Mouse (Mus musculus) neural tube, embryonic 13.5 days (tissue): ENCODE measurements around the gene Gcnt2. TPM values are rescaled to one million over a fixed set of nuclear protein-coding genes. Genes with fewer than 3 reads are reported as not detected.
"Not testable (repeated sequence)": the region's sequence is repeated elsewhere in the genome, so short reads cannot be mapped to it uniquely, and the experiment has no call there.

Experiments used
- ATAC-seq: fragments of 200-750 bp; cut with Nextera tagmentation; 2 replicates; pipeline ENCODE4 v1.8.0; 2017; ENCODE audit warnings: low read depth, mild to moderate bottlenecking, moderate TSS enrichment, moderate library complexity
- H3K27ac ChIP-seq: fragments of 300-500 bp; sonication (generic); replicated peaks from 2 replicates; pipeline ENCODE4 v1.5.1; 2015; ENCODE audit warnings: moderate library complexity, mild to moderate bottlenecking, inconsistent platforms
- H3K27me3 ChIP-seq: fragments of 300-500 bp; sonication (generic); 2 replicates; pipeline ENCODE4 v1.6.1; 2015; ENCODE audit warnings: mild to moderate bottlenecking, inconsistent platforms
- H3K36me3 ChIP-seq: fragments of 300-500 bp; sonication (generic); 2 replicates; pipeline ENCODE4 v1.6.1; 2015; ENCODE audit warnings: mild to moderate bottlenecking, inconsistent platforms
- H3K4me1 ChIP-seq: fragments of 300-500 bp; sonication (generic); replicated peaks from 2 replicates; pipeline ENCODE4 v1.6.1; 2015; ENCODE audit warnings: inconsistent platforms
- H3K4me2 ChIP-seq: fragments of 300-500 bp; sonication (generic); 2 replicates; pipeline ENCODE4 v1.6.1; 2015; ENCODE audit warnings: inconsistent platforms, mild to moderate bottlenecking, moderate library complexity
- H3K4me3 ChIP-seq: fragments of 300-500 bp; sonication (generic); 2 replicates; pipeline ENCODE4 v1.5.1; 2015; ENCODE audit warnings: mild to moderate bottlenecking, inconsistent platforms
- H3K9ac ChIP-seq: fragments of 300-500 bp; sonication (generic); 2 replicates; pipeline ENCODE4 v1.6.1; 2015; ENCODE audit warnings: moderate library complexity, mild to moderate bottlenecking, inconsistent platforms
- H3K9me3 ChIP-seq: fragments of 300-500 bp; sonication (generic); 2 replicates; pipeline ENCODE4 v1.6.1; 2016; ENCODE audit warnings: inconsistent platforms
- WGBS: fragments of 180-500 bp; shearing (Covaris S2); methylation state at CpG from one replicate; pipeline ENCODE4 v1.1.7; 2015; 5-methylcytosine and 5-hydroxymethylcytosine counted together
- polyA plus RNA-seq: library from polyadenylated mRNA; unstranded; fragments of >200 nt; fragmentation: Nextera tagmentation; extraction: Ambion mirVana; gene quantifications from 2 replicates; pipeline ENCODE4 v1.2.1, GENCODE M21; 2015

The Gcnt2 gene
- polyA plus RNA-seq, 1 experiment from 2014 or later: 3.9 TPM

DNA sequence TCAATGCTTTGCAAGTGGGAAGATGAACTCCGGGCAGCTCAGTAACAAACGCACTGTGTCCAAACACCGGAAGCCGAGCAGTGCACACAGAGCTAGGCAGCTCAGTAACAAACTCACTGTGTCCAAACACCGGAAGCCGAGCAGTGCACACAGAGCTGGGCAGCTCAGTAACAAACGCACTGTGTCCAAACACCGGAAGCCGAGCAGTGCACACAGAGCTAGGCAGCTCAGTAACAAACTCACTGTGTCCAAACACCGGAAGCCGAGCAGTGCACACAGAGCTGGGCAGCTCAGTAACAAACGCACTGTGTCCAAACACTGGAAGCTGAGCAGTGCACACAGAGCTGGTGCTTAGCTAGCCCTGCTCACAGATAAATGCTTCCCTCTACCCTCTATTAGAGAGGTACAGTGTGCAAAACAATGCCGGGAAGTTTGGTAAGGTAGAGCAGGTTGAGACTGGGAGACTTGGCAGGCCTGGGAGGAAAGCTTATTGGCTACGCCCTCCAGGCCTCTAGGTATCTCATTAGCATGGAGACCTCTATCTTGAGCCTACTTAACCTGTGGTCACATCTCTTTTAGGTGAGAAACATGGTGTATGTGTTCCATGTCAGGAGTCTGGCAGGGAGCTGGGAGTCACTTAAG is 38.6 kb downstream of the Gcnt2 start:
- not testable (repeated sequence) for H3K4me3 ChIP-seq, ATAC-seq
- 80% methylated on average over 14 of the region's 14 CpGs for WGBS

DNA sequence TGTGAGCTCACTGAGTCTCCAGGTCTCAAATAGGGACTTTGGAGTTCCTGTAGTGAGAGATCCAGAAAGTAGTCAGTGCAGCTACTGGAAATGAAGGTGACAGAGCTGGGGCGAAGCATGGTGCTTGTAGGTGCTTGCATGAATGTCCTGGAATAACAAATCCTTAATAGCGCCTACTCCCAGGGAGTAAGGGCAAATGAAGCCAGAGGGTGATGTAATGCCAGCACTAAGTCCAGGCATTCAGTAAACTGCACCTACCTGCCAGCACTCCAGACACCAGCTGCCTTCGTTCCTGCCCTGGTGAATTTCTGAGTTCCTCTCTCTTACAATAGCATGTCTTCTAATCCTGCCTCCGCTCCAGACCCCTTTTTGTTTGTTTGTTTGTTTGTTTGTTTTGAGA is 39.1 kb downstream of the Gcnt2 start:
- H3K36me3 ChIP-seq: no peaks in the 10 kb centered on the region
- H3K27ac ChIP-seq: no peak overlapping the region
- ATAC-seq: no peak
- WGBS: 90% methylated on average over 4 of the region's 4 CpGs
- no peak overlapping the region for H3K4me3 ChIP-seq
- H3K9ac ChIP-seq: no peak overlapping the region
- H3K4me2 ChIP-seq: no peak overlapping the region
- H3K4me1 ChIP-seq: no peaks in the 10 kb centered on the region
- H3K27me3 ChIP-seq: no peaks in the 10 kb centered on the region
- no peaks in the 10 kb centered on the region for H3K9me3 ChIP-seq

More for the DNA sequence above, 38.6 kb downstream of the Gcnt2 start:
- not testable (repeated sequence) for H3K27me3 ChIP-seq, H3K36me3 ChIP-seq, H3K9me3 ChIP-seq, H3K4me2 ChIP-seq, H3K4me1 ChIP-seq, H3K27ac ChIP-seq, H3K9ac ChIP-seq

DNA sequence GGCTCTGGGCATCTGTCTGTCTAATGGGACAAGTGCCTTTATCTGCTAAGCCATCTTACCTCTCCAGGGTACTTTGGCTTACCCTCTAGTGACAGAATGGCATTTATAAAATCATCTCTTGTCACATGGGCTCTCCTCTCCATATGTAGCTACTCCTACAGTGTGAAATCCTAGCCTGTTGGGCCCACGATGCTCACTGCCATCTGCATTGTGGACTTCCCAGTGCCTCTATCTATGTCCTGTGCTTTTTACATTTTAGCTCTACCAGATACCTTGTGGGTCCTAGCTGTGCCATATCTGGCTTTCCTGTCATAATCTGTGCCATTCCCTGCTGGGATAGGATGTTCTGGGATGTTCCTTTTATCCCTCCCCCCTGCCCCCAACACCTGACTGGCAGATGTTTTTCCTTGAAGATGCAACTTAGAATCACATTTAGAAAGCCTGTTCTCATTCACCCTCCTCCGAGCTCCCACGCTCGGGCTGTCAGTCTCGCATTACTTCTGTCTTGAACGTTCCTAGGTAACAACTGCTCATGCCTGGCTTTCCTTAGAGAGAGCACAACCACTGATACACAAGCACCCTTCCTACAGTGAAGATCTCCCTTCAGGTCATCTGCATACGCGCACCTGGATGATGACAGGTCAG is 39.9 kb downstream of the Gcnt2 start:
- no peak overlapping the region for H3K4me2 ChIP-seq
- H3K9ac ChIP-seq: no peak overlapping the region
- H3K4me1 ChIP-seq: no peaks in the 10 kb centered on the region
- no peaks in the 10 kb centered on the region for H3K27me3 ChIP-seq
- 83% methylated on average over 8 of the region's 8 CpGs for WGBS
- H3K9me3 ChIP-seq: no peaks in the 10 kb centered on the region
- no peak for ATAC-seq
- H3K4me3 ChIP-seq: no peak overlapping the region
- H3K27ac ChIP-seq: no peak overlapping the region
- H3K36me3 ChIP-seq: no peaks in the 10 kb centered on the region

DNA sequence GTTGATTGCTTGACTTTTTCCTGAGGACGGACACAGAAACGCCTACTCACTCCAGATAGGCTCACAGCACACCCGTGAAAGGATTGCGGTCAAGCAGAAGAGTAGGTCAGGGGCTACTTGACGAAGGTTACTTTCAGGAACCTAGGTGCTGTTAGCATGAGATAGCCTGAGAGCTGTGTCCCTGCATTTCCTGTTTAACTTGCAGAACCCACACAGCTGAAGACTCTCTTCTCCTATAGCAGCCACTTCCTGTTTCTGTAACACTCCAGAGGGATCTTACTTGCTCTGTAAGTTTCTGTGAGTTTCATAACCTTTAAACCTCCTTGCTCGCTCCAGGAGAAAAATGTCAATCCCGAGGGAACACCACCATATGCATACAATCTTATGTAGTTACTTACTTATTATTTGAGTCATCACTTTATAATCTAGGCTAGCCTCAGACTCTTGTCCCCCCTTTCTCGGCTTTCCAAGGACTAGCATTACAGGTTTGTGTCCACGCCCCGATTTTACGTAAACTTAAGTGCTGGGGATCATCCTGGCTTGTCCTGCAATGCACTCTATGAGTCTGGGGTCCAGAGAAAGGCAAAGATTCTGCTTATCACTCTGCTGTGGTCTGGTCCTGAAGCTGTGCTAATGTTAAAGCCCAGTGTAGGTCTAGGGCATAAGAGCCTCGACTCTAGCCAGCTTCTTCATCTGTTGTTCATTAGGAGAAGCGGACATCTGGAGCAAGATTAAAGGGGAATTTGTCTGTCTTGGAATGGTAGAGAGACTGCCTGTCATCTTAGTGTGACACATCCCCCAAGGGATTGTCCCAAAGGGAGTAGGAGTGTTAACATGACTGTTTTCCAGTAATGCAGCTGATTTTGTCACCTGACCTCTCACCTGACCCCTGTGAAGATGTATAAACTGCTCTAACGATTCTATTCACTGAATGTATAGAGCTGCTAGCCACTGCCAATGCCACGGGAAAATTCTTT is 40.7 kb downstream of the Gcnt2 start:
- ATAC-seq: no peak
- no peak overlapping the region for H3K27ac ChIP-seq
- no peaks in the 10 kb centered on the region for H3K4me1 ChIP-seq
- WGBS: 82% methylated on average over 15 of the region's 15 CpGs
- H3K27me3 ChIP-seq: no peaks in the 10 kb centered on the region
- H3K9me3 ChIP-seq: no peaks in the 10 kb centered on the region
- no peak overlapping the region for H3K4me3 ChIP-seq
- H3K36me3 ChIP-seq: no peaks in the 10 kb centered on the region
- no peak overlapping the region for H3K4me2 ChIP-seq
- H3K9ac ChIP-seq: no peak overlapping the region

DNA sequence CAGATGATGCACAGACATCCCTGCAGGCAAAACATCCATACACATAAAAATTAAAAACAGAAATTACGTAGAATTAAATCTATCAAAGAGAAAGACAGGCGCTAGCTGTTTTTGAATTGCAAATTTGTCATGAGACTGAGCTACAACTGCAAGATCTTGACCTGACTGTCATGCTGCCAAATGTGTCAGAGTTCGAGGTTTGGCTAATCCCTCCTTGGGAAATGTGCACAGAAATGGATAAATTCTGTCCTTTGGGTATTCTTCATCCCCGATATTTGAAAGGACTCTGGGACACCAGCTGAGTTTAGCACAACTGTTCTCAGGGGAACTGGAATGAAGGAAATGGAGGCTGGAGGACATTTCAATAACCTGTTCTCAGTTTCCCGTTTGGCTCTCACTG is 41.7 kb downstream of the Gcnt2 start:
- no peak overlapping the region for H3K27ac ChIP-seq
- no peaks in the 10 kb centered on the region for H3K4me1 ChIP-seq
- WGBS: 71% methylated on average over 5 of the region's 5 CpGs
- no peak for ATAC-seq
- no peaks in the 10 kb centered on the region for H3K27me3 ChIP-seq
- no peak overlapping the region for H3K9ac ChIP-seq
- no peaks in the 10 kb centered on the region for H3K36me3 ChIP-seq
- no peak overlapping the region for H3K4me2 ChIP-seq
- no peak overlapping the region for H3K4me3 ChIP-seq
- H3K9me3 ChIP-seq: no peaks in the 10 kb centered on the region

DNA sequence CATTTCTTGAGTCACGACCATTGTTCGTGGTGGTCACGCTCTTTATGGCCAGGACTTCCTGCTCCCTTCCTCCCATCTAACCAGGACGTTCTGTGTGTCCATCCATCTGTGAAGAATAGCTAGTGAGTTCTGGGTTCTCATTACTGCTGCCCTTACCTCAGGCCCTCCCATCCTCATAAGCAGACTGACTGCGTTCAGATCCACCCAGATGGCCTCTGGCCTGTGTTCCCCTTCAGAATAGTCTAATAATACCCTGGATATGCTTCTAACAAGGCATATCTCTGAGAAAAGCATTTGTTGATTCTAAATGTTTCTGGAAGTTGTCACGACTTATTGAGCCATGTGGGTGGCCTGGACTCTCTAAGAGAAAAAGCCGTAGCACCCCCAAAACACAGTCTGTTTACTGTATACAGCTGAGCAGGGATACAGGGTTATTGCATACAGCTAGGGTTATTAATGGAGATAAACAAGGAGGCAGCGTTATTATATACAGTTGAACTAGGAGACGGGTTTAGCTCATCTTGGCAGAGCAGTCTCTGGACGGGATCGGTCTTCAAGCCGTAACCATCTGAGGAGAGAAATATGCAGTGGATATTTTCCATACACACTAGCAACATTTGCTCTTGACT is 42.4 kb downstream of the Gcnt2 start:
- Histone ChIP-seq H3K4me2 (no peak overlapping the region), H3K27ac (no peak overlapping the region), H3K36me3 (no peaks in the 10 kb centered on the region), H3K27me3 (no peaks in the 10 kb centered on the region), H3K4me3 (no peak overlapping the region), H3K4me1 (no peaks in the 10 kb centered on the region), H3K9ac (no peak overlapping the region), H3K9me3 (no peaks in the 10 kb centered on the region)
- WGBS: 53% methylated on average over 12 of the region's 12 CpGs
- ATAC-seq: no peak

DNA sequence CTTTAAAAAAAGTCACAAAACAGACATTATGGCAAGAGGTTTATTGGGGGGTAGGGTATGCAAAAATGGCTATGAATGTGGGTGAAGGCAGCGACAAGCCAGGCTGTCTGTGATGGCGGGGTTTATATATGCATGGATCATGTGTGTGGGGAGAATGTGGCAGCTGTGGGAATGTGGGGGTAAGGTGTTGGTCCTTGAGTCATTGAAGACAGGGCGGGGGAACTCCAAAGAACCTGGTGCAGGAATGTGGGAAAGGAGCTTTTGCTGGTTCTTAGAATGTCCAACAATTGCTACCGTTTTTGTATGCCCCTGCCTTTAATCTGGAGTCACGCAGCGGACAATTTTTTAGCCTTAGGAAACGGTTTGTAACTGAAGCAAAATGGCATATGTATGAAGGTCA is 44.5 kb downstream of the Gcnt2 start:
- H3K27ac ChIP-seq: no peak overlapping the region
- H3K9me3 ChIP-seq: no peaks in the 10 kb centered on the region
- no peak overlapping the region for H3K4me2 ChIP-seq
- no peak overlapping the region for H3K9ac ChIP-seq
- H3K4me1 ChIP-seq: no peaks in the 10 kb centered on the region
- no peaks in the 10 kb centered on the region for H3K27me3 ChIP-seq
- no peaks in the 10 kb centered on the region for H3K36me3 ChIP-seq
- ATAC-seq: no peak
- no peak overlapping the region for H3K4me3 ChIP-seq
- 95% methylated on average over 7 of the region's 7 CpGs for WGBS

DNA sequence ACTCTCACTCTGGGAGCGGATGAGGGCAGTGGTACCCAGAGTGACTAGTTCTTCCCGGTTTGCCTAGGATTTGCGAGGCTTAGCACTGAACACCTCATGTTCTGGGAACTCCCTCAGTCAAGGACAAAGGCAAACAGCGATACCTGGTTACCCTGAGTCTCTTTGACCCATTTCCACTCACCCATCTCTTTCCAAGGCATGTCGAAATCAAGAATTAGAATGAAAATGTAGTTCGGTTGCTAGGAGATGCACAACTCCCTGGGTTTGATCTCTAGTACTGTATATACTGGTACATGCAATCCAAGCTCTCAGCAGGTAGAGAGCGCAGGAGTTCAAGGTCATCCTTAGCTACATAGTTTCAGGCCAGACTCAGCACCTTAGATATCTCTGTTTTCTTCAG is 47.0 kb downstream of the Gcnt2 start:
- Histone ChIP-seq H3K36me3 (no peaks in the 10 kb centered on the region), H3K27me3 (no peaks in the 10 kb centered on the region), H3K27ac (no peak overlapping the region), H3K4me3 (no peak overlapping the region), H3K4me1 (no peaks in the 10 kb centered on the region), H3K9ac (no peak overlapping the region), H3K9me3 (no peaks in the 10 kb centered on the region), H3K4me2 (no peak overlapping the region)
- no peak for ATAC-seq
- 82% methylated on average over 7 of the region's 7 CpGs for WGBS

DNA sequence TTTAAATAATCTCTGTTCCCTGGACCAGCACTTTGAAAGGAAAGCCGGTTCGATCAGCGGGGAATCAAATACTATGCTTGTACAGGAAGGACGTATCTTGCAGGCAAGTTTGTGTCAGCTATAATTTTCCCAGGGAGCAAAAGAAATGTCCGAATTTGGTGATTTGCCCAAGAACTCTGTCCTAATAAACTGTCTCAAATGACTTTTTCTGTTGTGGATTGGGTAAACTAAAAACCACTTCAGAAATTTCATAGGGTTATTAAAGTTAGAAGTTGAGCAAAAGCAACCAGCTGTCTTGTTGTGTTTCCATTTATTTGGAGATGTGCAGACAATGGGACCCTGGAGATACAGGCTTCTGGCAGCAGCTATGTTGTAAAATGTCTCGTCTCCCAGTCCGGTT is 47.7 kb downstream of the Gcnt2 start:
- 68% methylated on average over 7 of the region's 7 CpGs for WGBS
- Histone ChIP-seq H3K4me1 (no peaks in the 10 kb centered on the region), H3K4me2 (no peak overlapping the region), H3K36me3 (no peaks in the 10 kb centered on the region), H3K27ac (no peak overlapping the region), H3K27me3 (no peaks in the 10 kb centered on the region), H3K9me3 (no peaks in the 10 kb centered on the region), H3K9ac (no peak overlapping the region), H3K4me3 (no peak overlapping the region)
- ATAC-seq: no peak

DNA sequence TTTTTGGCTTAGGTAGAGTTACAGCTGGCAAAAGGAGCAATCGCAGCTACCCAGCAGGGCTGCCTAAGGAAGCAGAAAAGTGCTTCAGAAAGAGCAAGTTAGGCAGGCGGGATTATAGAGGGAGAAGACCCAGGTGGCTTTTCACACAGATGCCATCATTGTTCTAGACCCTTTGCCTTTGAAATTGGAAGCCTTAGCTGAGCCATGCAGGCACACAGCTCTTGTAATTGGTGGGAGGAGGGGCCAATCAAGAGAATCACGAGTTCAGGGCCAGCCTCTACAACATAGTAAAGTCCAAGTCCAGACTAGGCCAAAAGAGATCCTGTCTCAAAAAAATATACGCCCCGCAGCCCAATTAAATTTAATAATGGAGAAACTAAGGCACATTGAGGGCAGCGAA is 48.5 kb downstream of the Gcnt2 start:
- Histone ChIP-seq H3K9me3 (no peaks in the 10 kb centered on the region), H3K9ac (no peak overlapping the region), H3K27me3 (no peaks in the 10 kb centered on the region), H3K4me1 (no peaks in the 10 kb centered on the region), H3K36me3 (no peaks in the 10 kb centered on the region), H3K27ac (no peak overlapping the region), H3K4me2 (no peak overlapping the region), H3K4me3 (no peak overlapping the region)
- 55% methylated on average over 6 of the region's 6 CpGs for WGBS
- no peak for ATAC-seq

DNA sequence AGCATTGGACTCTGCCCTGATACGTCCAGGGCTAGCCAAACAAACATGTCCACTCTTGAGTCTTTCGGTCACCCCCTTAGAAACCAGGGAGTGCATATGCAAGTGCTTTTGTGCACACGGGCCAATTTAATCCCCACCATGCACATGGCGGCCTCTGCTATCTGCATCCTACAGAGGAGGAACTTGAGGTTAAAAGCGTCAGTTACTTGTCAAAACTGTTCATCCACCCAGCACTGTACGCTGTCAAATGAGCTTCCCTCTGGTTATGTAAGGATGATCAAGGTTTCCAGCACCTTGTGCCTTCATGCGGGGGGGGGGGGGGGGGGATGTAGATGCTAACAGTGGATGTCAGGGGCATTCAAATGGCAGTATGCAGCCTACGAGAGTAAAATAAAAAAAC is 49.5 kb downstream of the Gcnt2 start:
- no peak for ATAC-seq
- Histone ChIP-seq H3K36me3 (no peaks in the 10 kb centered on the region), H3K9ac (no peak overlapping the region), H3K27ac (no peak overlapping the region), H3K9me3 (no peaks in the 10 kb centered on the region), H3K4me2 (no peak overlapping the region), H3K27me3 (no peaks in the 10 kb centered on the region), H3K4me3 (no peak overlapping the region), H3K4me1 (no peaks in the 10 kb centered on the region)
- 91% methylated on average over 7 of the region's 8 CpGs for WGBS

DNA sequence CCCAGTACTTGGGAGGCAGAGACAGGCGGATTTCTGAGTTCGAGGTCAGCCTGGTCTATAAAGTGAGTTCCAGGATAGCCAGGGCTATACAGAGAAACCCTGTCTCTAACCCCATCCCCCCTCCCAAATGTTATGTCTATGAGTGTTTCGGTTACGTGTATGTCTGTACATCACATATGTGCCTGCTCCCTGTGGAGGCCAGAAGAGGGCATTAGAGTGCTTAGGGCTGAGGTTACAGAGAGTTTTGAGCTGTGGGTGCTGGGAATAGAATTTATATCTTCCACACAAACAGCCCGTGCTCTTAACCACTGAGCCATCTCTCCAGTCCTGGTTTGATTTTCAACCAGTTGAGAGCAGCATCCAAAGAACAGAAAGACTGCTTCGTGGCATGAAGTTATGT is 50.5 kb downstream of the Gcnt2 start:
- WGBS: 95% methylated on average over 6 of the region's 6 CpGs
- Histone ChIP-seq H3K9me3 (no peaks in the 10 kb centered on the region), H3K27ac (no peak overlapping the region), H3K9ac (no peak overlapping the region), H3K27me3 (no peaks in the 10 kb centered on the region), H3K36me3 (no peaks in the 10 kb centered on the region), H3K4me2 (no peak overlapping the region), H3K4me3 (no peak overlapping the region), H3K4me1 (no peaks in the 10 kb centered on the region)
- no peak for ATAC-seq
